Mouse (Mus musculus) intestine, postnatal 0 days (tissue): ENCODE measurements at regions not wholly inside any gene's neighbourhood (a gene's known extent, or its start where the extent isn't known, plus 50 kb on each side); places are given as distances from the start of the nearest gene placed in this dataset.

Source experiments
- ATAC-seq: fragments of 200-750 bp; cut with Nextera tagmentation; 2 replicates; pipeline ENCODE4 v1.8.0; 2017; ENCODE audit warnings: mild to moderate bottlenecking, moderate TSS enrichment, moderate library complexity
- H3K27ac ChIP-seq: fragments of 300-500 bp; sonication (generic); 2 replicates; pipeline ENCODE4 v1.5.1; 2014; ENCODE audit warnings: mild to moderate bottlenecking, low read depth, low read length, moderate library complexity
- H3K27me3 ChIP-seq: fragments of 300-500 bp; sonication (generic); replicated peaks from 2 replicates; pipeline ENCODE4 v1.6.1; 2014; ENCODE audit warnings: low read length, mixed read lengths; ENCODE audit not compliant: control insufficient read depth, insufficient read depth
- H3K36me3 ChIP-seq: fragments of 300-500 bp; sonication (generic); 2 replicates; pipeline ENCODE4 v1.6.1; 2014; ENCODE audit warnings: mild to moderate bottlenecking, moderate library complexity; ENCODE audit not compliant: control insufficient read depth, insufficient read depth
- H3K4me1 ChIP-seq: fragments of 300-500 bp; sonication (generic); replicated peaks from 2 replicates; pipeline ENCODE4 v1.6.1; 2014; ENCODE audit warnings: antibody characterized with exemption, low read length, mixed read lengths; ENCODE audit not compliant: control insufficient read depth, insufficient read depth
- H3K4me2 ChIP-seq: fragments of 300-500 bp; sonication (generic); replicated peaks from 2 replicates; pipeline ENCODE4 v1.6.1; 2014; ENCODE audit warnings: low read depth, mild to moderate bottlenecking, moderate library complexity
- H3K4me3 ChIP-seq: fragments of 300-500 bp; sonication (generic); 2 replicates; pipeline ENCODE4 v1.5.1; 2014; ENCODE audit warnings: low read depth, low read length
- H3K9ac ChIP-seq: fragments of 300-500 bp; sonication (generic); 2 replicates; pipeline ENCODE4 v1.6.1; 2014; ENCODE audit warnings: mild to moderate bottlenecking, low read depth, low read length
- H3K9me3 ChIP-seq: fragments of 300-500 bp; sonication (generic); 2 replicates; pipeline ENCODE4 v1.6.1; 2016; ENCODE audit warnings: mixed run types; ENCODE audit not compliant: control insufficient read depth
- CTCF ChIP-seq: sonication (generic); IDR thresholded peaks from 2 replicates; pipeline ENCODE4 v1.5.1; 2016; ENCODE audit warnings: low read depth, mild to moderate bottlenecking, control low read depth, antibody characterized with exemption, moderate library complexity
- WGBS: fragments of 180-500 bp; shearing (Covaris S2); extraction: QIAGEN DNeasy Blood & Tissue Kit; methylation state at CpG from one replicate; pipeline ENCODE4 v1.1.7; 2014; 5-methylcytosine and 5-hydroxymethylcytosine counted together

- no peak overlapping the region for H3K4me3 ChIP-seq
- no peak overlapping the region for H3K9ac ChIP-seq
- H3K27me3 ChIP-seq = no peaks in the 10 kb centered on the region
- H3K27ac ChIP-seq = no peak overlapping the region
- no peaks in the 10 kb centered on the region for H3K36me3 ChIP-seq
- TF ChIP-seq CTCF = no peak
- no peak overlapping the region for H3K4me2 ChIP-seq
- H3K9me3 ChIP-seq = no peaks in the 10 kb centered on the region
- no peak for ATAC-seq
- 82% methylated on average over 4 of the region's 4 CpGs for WGBS
- no peaks in the 10 kb centered on the region for H3K4me1 ChIP-seq
Observed at GRCm38 (mm10) chr2:9267675-9268074, 613.4 kb upstream of the 4930412O13Rik start.

GRCm38 (mm10) chr2:9283441-9283840 lies 597.6 kb upstream of the 4930412O13Rik start:
- 91% methylated on average over 2 of the region's 2 CpGs for WGBS
- TF ChIP-seq CTCF = no peak
- Histone ChIP-seq H3K4me2 (no peak overlapping the region), H3K4me1 (no peaks in the 10 kb centered on the region), H3K36me3 (no peaks in the 10 kb centered on the region), H3K4me3 (no peak overlapping the region), H3K27ac (no peak overlapping the region), H3K27me3 (no peaks in the 10 kb centered on the region), H3K9me3 (no peaks in the 10 kb centered on the region), H3K9ac (no peak overlapping the region)
- no peak for ATAC-seq

GRCm38 (mm10) chr2:9285800-9286199 lies 595.3 kb upstream of the 4930412O13Rik start:
- no peaks in the 10 kb centered on the region for H3K4me1 ChIP-seq
- no peak for ATAC-seq
- H3K9ac ChIP-seq = no peak overlapping the region
- 79% methylated on average over 8 of the region's 8 CpGs for WGBS
- TF ChIP-seq CTCF = no peak
- H3K36me3 ChIP-seq = no peaks in the 10 kb centered on the region
- H3K9me3 ChIP-seq = no peaks in the 10 kb centered on the region
- H3K27ac ChIP-seq = no peak overlapping the region
- no peak overlapping the region for H3K4me2 ChIP-seq
- H3K4me3 ChIP-seq = no peak overlapping the region
- no peaks in the 10 kb centered on the region for H3K27me3 ChIP-seq

GRCm38 (mm10) chr2:9287077-9287476 lies 594.0 kb upstream of the 4930412O13Rik start:
- 88% methylated on average over 1 of the region's 1 CpGs for WGBS
- no peak for TF ChIP-seq CTCF

GRCm38 (mm10) chr2:9287623-9288022 lies 593.4 kb upstream of the 4930412O13Rik start:
- Histone ChIP-seq H3K27me3 (no peaks in the 10 kb centered on the region), H3K4me1 (no peaks in the 10 kb centered on the region), H3K9ac (no peak overlapping the region), H3K4me2 (no peak overlapping the region), H3K36me3 (no peaks in the 10 kb centered on the region), H3K4me3 (no peak overlapping the region), H3K27ac (no peak overlapping the region), H3K9me3 (no peaks in the 10 kb centered on the region)
- WGBS = 82% methylated on average over 6 of the region's 6 CpGs
- ATAC-seq = no peak
- no peak for TF ChIP-seq CTCF

More at GRCm38 (mm10) chr2:9287077-9287476, 594.0 kb upstream of the 4930412O13Rik start:
- Histone ChIP-seq H3K4me3 (no peak overlapping the region), H3K9ac (no peak overlapping the region), H3K36me3 (no peaks in the 10 kb centered on the region), H3K4me1 (no peaks in the 10 kb centered on the region), H3K27ac (no peak overlapping the region), H3K9me3 (no peaks in the 10 kb centered on the region), H3K27me3 (no peaks in the 10 kb centered on the region), H3K4me2 (no peak overlapping the region)
- no peak for ATAC-seq

- H3K27me3 ChIP-seq = no peaks in the 10 kb centered on the region
- ATAC-seq = no peak
- no peaks in the 10 kb centered on the region for H3K36me3 ChIP-seq
- no peak overlapping the region for H3K9ac ChIP-seq
- no peaks in the 10 kb centered on the region for H3K9me3 ChIP-seq
- no peak for TF ChIP-seq CTCF
- H3K4me1 ChIP-seq = no peaks in the 10 kb centered on the region
- no peak overlapping the region for H3K4me3 ChIP-seq
- 39% methylated on average over 16 of the region's 16 CpGs for WGBS
- H3K4me2 ChIP-seq = no peak overlapping the region
- H3K27ac ChIP-seq = no peak overlapping the region
Observed at GRCm38 (mm10) chr2:9331630-9332352, 549.3 kb upstream of the 4930412O13Rik start.
